30 mouse cellular contexts compared by ENCODE assay signal in genomic region chr6:50127536-50127935, GRCm38 (mm10).
"Had no signal": no experiment of that assay in that cellular context is flagged by ENCODE, and none has a peak within 500 bp of the region (broad histone marks: within the 10 kb centered on the region; RNA-seq: fewer than 3 reads in every experiment).

No protein-coding gene starts in this region.

- H3K27ac ChIP-seq: limb, embryonic 10.5 days; limb, embryonic 12.5 days; limb, embryonic 13.5 days; limb, embryonic 15.5 days; liver, embryonic 12.5 days; liver, embryonic 13.5 days; liver, embryonic 14.5 days; liver, embryonic 15.5 days; lung, embryonic 15.5 days; macrophage; midbrain, embryonic 10.5 days; midbrain, embryonic 12.5 days; midbrain, embryonic 13.5 days; midbrain, embryonic 15.5 days; neural tube, embryonic 12.5 days had no signal

- H3K36me3 ChIP-seq: midbrain, embryonic 15.5 days had no signal

- ATAC-seq: liver, embryonic 12.5 days; liver, postnatal 0 days; lung, postnatal 0 days; midbrain, embryonic 13.5 days; midbrain, embryonic 15.5 days had no signal

- DNase-seq: left cerebral cortex, postnatal 4 days; liver; liver, embryonic 13.5 days; liver, postnatal 0 days; lung, adult 18-20 months; lung, adult 2 months; lung, embryonic 14.5 days; lung, postnatal 10 days; lung, postnatal 14 days; lung, postnatal 36 days; lung, postnatal 4 days; midbrain, embryonic 14.5 days had no signal

- H3K27me3 ChIP-seq: limb, embryonic 12.5 days; limb, embryonic 13.5 days; limb, embryonic 15.5 days; liver, embryonic 12.5 days; liver, embryonic 13.5 days; liver, embryonic 15.5 days; lung, embryonic 15.5 days; megakaryocyte, embryonic 14.5 days; midbrain, embryonic 12.5 days; midbrain, embryonic 13.5 days; midbrain, embryonic 15.5 days; neural tube, embryonic 12.5 days had no signal

- H3K9ac ChIP-seq: limb, embryonic 12.5 days; limb, embryonic 13.5 days; limb, embryonic 15.5 days; liver, embryonic 12.5 days; liver, embryonic 13.5 days; liver, embryonic 14.5 days; liver, embryonic 15.5 days; liver, postnatal 0 days; lung, embryonic 14.5 days; lung, embryonic 15.5 days; midbrain, embryonic 12.5 days; midbrain, embryonic 13.5 days; midbrain, embryonic 15.5 days; neural tube, embryonic 12.5 days had no signal

- H3K9me3 ChIP-seq: limb, embryonic 10.5 days; limb, embryonic 15.5 days; liver, embryonic 13.5 days; liver, embryonic 15.5 days; lung, embryonic 15.5 days; midbrain, embryonic 15.5 days had no signal

- H3K4me1 ChIP-seq: limb, embryonic 10.5 days; limb, embryonic 12.5 days; limb, embryonic 13.5 days; limb, embryonic 15.5 days; liver, embryonic 12.5 days; liver, embryonic 13.5 days; liver, embryonic 15.5 days; lung, embryonic 15.5 days; midbrain, embryonic 10.5 days; midbrain, embryonic 12.5 days; midbrain, embryonic 13.5 days; midbrain, embryonic 15.5 days; neural tube, embryonic 12.5 days had no signal

- H3K4me2 ChIP-seq: limb, embryonic 12.5 days; limb, embryonic 13.5 days; limb, embryonic 15.5 days; liver, embryonic 11.5 days; liver, embryonic 12.5 days; liver, embryonic 13.5 days; liver, embryonic 15.5 days; lung, embryonic 14.5 days; lung, embryonic 15.5 days; midbrain, embryonic 12.5 days; midbrain, embryonic 13.5 days; midbrain, embryonic 15.5 days; neural tube, embryonic 12.5 days had no signal

- H3K4me3 ChIP-seq: limb, embryonic 10.5 days; limb, embryonic 12.5 days; limb, embryonic 13.5 days; limb, embryonic 15.5 days; liver, embryonic 12.5 days; liver, embryonic 13.5 days; liver, embryonic 15.5 days; lung, embryonic 15.5 days; midbrain, embryonic 10.5 days; midbrain, embryonic 12.5 days; midbrain, embryonic 13.5 days; midbrain, embryonic 15.5 days; myocyte; neural tube, embryonic 12.5 days had no signal
